Mouse (Mus musculus) frontal cortex, adult (tissue): ENCODE data around the gene Krt75.
"Not testable (repeated sequence)": the region's sequence is repeated elsewhere in the genome, so short reads cannot be mapped to it uniquely, and the experiment has no call there.

Experiments used
- ATAC-seq: cut with Nextera tagmentation; 2 replicates; pipeline ENCODE4 v1.9.2; 2017; ENCODE audit warnings: mild to moderate bottlenecking, moderate library complexity, mixed read lengths; ENCODE audit not compliant: low TSS enrichment

Gene Krt75

DNA sequence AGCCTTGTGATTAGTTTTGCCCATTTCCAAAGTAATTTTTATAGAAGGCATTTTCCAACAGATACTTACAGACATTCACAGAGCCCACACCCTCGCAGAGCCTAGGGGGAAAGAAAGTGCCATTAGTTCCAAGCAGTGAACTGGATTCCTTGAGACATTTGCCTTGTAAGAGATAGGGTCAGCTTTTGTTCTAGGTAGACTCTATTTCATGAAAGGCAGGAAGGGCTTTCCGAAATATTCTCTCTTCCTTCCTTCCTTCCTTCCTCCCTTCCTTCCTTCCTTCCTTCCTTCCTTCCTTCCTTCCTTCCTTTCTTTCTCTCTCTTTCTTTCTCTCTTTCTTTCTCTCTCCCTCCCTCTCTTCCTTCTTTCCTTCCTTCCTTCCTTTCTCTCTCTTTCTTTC, 56.5 kb downstream of the Krt75 start, which contains the start of gene Gm49425:
Gene Gm49425 (minus strand): TSS at position 101 of the 400 bp plus-strand sequence.
- ATAC-seq = not testable (repeated sequence)
